Mouse (Mus musculus): ENCODE results near the gene Pld5. TPM values are rescaled to one million over a fixed set of nuclear protein-coding genes. Genes with fewer than 3 reads are reported as not detected.

Gene Pld5
- polyA plus RNA-seq, 1 experiment from 2014 or later = 7.0 TPM

DNA sequence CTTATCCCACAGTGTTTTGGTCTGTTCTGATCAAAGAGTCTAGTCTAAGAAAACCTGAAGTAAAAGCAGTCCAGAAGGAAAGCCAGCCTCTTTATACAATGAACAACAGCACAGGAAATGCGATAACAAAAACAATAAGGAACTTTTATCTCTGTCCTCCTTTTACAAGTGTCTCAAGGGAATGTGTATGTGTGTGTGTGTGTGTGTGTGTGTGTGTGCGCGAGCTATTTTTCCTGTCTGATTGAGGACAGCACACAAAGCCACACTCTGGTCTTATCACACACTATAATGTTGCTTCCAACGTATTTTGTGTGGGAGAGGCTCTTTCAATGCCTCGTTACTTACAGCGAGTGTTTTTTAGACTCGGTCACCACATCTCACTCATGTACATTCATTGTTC is 196.7 kb downstream of the Pld5 start:
- Histone ChIP-seq H3K4me2 (no peak overlapping the region), H3K27ac (replicated peaks) (no peak overlapping the region), H3K4me3 (replicated peaks) (no peak overlapping the region), H3K9me3 (replicated peaks) (no peaks in the 10 kb centered on the region), H3K36me3 (no peaks in the 10 kb centered on the region), H3K4me1 (peaks cover 25% of the 10 kb centered on the region), H3K9ac (replicated peaks) (no peak overlapping the region), H3K27me3 (replicated peaks) (no peaks in the 10 kb centered on the region)
- WGBS = 82% methylated on average over 7 of the region's 7 CpGs
- no peak for ATAC-seq (ENCODE audit: low FRiP score)

DNA sequence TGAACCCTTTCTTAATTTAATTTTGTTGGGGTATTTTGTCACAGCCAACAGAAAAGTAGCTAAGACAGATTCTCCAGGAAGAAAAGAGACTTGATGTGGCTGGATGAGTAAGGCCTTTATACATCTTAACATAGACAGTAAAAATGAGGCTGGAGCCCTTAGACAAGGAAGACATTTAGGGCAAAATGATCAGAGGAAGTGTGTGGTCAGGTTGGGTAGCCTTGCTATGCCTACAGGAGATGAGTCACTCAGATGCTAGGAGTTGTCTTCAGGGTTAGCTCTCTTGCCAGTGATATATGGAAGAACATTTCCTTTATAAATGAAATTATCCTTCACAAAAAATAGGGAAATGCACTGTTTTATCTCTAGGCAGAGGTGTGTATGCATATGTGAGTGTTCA is 198.3 kb downstream of the Pld5 start:
- no peaks in the 10 kb centered on the region for H3K36me3 ChIP-seq
- no peaks in the 10 kb centered on the region for H3K27me3 ChIP-seq (replicated peaks)
- no peak overlapping the region for H3K4me3 ChIP-seq (replicated peaks)
- ATAC-seq (ENCODE audit: low FRiP score) = no peak
- no peaks in the 10 kb centered on the region for H3K9me3 ChIP-seq (replicated peaks)
- H3K4me1 ChIP-seq = peaks cover 14% of the 10 kb centered on the region
- H3K4me2 ChIP-seq = no peak overlapping the region
- H3K27ac ChIP-seq (replicated peaks) = no peak overlapping the region
- no peak overlapping the region for H3K9ac ChIP-seq (replicated peaks)

DNA sequence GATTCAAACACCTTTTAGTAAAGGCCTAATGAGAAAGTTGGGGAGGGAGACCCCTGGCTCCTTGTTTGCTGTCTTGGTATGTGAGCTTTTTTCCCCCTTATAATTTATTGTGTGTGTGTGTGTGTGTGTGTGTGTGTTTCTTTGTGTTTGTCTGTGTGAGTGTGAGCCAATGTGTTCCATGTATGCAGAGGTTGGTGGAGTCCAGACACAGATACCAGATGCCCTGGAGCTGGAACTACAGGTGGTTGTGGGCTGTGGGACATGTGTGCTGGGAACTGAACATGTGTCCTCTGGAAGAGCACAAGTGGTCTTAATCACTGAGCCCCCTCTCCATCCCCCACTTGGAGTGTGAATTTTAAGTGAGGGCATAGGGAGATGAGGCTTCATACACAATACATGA is 199.3 kb downstream of the Pld5 start:
- H3K27ac ChIP-seq (replicated peaks) = no peak overlapping the region
- no peak overlapping the region for H3K4me2 ChIP-seq

DNA sequence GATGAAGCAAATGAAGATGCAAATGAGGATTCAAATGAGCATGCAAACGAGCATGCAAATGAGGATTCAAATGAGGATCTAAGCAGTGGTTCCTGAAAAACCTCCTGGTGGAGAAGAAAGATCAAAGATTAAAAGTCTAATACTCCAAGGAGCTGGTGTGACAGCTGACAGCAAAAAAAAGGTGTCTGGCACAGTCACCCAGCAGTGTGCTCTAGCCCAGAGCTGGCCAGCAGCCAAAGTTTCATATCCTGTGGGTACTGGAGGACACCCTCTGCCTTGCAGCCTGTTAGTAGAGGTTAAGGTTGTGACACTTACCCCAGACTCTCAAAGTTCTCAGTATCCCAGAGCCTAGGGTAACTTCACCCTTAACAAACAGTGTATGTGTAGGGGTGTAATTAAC is 199.7 kb downstream of the Pld5 start:
- peak; percentile 61; the same call in 1 of the 2 replicates for ATAC-seq (ENCODE audit: low FRiP score)
- H3K4me1 ChIP-seq = peaks cover 12% of the 10 kb centered on the region
- no peaks in the 10 kb centered on the region for H3K27me3 ChIP-seq (replicated peaks)
- no peaks in the 10 kb centered on the region for H3K36me3 ChIP-seq
- no peak overlapping the region for H3K9ac ChIP-seq (replicated peaks)
- WGBS = 22% methylated on average over 1 of the region's 1 CpGs
- no peak overlapping the region for H3K27ac ChIP-seq (replicated peaks)
- H3K9me3 ChIP-seq (replicated peaks) = no peaks in the 10 kb centered on the region
- H3K4me2 ChIP-seq = no peak overlapping the region
- no peak overlapping the region for H3K4me3 ChIP-seq (replicated peaks)

More for the DNA sequence above, 199.3 kb downstream of the Pld5 start:
- H3K36me3 ChIP-seq = no peaks in the 10 kb centered on the region
- no peaks in the 10 kb centered on the region for H3K27me3 ChIP-seq (replicated peaks)
- peak; percentile 6; the same call in 1 of the 2 replicates for ATAC-seq (ENCODE audit: low FRiP score)
- H3K9me3 ChIP-seq (replicated peaks) = no peaks in the 10 kb centered on the region
- H3K4me3 ChIP-seq (replicated peaks) = no peak overlapping the region
- H3K4me1 ChIP-seq = peaks cover 12% of the 10 kb centered on the region
- no peak overlapping the region for H3K9ac ChIP-seq (replicated peaks)

DNA sequence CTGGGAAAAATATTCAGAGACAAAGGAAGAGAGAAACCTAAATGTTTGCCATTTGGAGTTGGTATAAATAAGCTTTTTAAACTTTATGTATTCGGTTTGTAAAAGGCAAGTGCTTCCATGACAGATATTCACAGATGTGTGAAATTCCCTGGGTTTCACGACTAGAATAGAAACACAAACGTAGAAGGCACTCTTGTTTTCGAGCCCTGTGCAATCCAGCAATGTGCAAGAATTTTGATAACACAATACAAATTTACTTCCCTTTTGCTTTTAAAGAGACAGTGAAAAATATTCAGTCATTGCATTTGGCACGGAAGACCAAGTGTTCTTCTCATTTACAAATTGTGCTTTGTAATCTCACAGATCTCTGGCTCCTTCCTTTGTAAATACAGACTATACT is 200.6 kb downstream of the Pld5 start:
- H3K27ac ChIP-seq (replicated peaks) = no peak overlapping the region
- H3K9ac ChIP-seq (replicated peaks) = no peak overlapping the region
- WGBS = 59% methylated on average over 5 of the region's 5 CpGs
- no peaks in the 10 kb centered on the region for H3K27me3 ChIP-seq (replicated peaks)
- H3K4me1 ChIP-seq = peaks cover 12% of the 10 kb centered on the region
- no peak for ATAC-seq (ENCODE audit: low FRiP score)
- no peak overlapping the region for H3K4me2 ChIP-seq
- no peaks in the 10 kb centered on the region for H3K36me3 ChIP-seq
- no peaks in the 10 kb centered on the region for H3K9me3 ChIP-seq (replicated peaks)
- H3K4me3 ChIP-seq (replicated peaks) = no peak overlapping the region

DNA sequence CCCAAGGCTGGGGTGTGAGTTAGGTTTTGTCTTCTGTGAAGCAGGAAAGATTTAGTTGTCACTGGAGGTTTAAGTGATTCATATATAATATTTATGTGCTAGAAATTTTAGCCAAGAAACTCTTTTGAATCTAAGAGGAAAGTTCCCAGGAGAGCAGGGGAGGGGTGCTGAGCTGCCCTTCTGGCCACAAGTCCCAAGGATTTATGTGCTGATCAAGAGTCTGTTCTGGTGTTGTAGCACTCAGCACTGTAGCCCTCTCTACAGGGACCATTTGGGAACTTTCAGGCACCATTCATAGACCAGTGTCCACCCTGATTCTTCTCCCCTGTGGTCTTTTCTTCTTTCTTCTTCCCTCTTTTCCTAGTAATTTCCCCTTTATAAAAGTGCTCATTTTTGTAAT is 209.8 kb downstream of the Pld5 start:
- H3K27me3 ChIP-seq (replicated peaks) = no peaks in the 10 kb centered on the region
- H3K4me1 ChIP-seq = no peaks in the 10 kb centered on the region
- H3K4me3 ChIP-seq (replicated peaks) = no peak overlapping the region
- no peaks in the 10 kb centered on the region for H3K9me3 ChIP-seq (replicated peaks)
- H3K4me2 ChIP-seq = no peak overlapping the region
- ATAC-seq (ENCODE audit: low FRiP score) = no peak
- H3K27ac ChIP-seq (replicated peaks) = no peak overlapping the region
- H3K36me3 ChIP-seq = no peaks in the 10 kb centered on the region
- no peak overlapping the region for H3K9ac ChIP-seq (replicated peaks)

DNA sequence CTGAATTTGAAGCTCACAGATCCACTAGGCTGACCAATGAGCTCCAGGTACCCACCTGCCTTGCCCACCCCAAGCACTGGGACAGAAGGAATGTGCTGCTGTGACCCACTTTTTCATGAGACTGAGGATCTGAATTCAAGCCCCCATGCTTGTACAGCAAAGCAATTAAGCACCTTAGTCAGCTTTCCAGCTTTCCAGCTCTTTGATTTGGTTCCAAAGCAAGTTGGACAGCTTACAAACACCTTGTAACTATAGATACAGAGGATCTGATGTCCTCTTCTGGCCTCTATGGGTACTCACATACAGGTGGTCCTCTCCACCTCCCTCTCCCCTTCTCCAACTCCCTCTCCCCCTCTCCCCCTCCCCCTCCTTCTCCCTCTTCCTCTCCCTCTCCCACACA is 210.6 kb downstream of the Pld5 start:
- Histone ChIP-seq H3K9me3 (replicated peaks) (no peaks in the 10 kb centered on the region), H3K36me3 (no peaks in the 10 kb centered on the region), H3K4me3 (replicated peaks) (no peak overlapping the region), H3K9ac (replicated peaks) (no peak overlapping the region), H3K27ac (replicated peaks) (no peak overlapping the region), H3K4me2 (no peak overlapping the region), H3K27me3 (replicated peaks) (no peaks in the 10 kb centered on the region), H3K4me1 (no peaks in the 10 kb centered on the region)
- ATAC-seq (ENCODE audit: low FRiP score) = no peak

DNA sequence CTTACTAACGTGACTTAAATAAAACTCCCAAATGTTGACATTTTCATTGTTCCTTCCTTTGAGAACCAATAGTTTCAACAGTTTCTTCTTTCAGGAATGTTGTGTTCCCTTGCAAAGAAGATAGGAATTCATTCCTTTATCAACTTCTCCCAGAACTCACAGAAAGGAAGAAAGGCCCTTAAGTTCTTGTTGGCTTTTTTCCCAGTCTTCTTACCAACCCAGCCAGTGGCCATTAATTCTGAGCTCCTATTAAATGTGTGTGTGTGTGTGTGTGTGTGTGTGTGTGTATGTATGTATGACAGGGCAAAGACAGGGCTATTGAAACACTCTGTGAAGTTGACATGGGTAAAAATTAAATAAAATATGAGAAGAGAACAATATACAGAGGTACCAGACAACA is 221.5 kb downstream of the Pld5 start:
- no peak for ATAC-seq (ENCODE audit: low FRiP score)
- Histone ChIP-seq H3K27me3 (replicated peaks) (no peaks in the 10 kb centered on the region), H3K9me3 (replicated peaks) (no peaks in the 10 kb centered on the region), H3K36me3 (no peaks in the 10 kb centered on the region), H3K4me1 (no peaks in the 10 kb centered on the region), H3K4me2 (no peak overlapping the region), H3K4me3 (replicated peaks) (no peak overlapping the region), H3K9ac (replicated peaks) (no peak overlapping the region), H3K27ac (replicated peaks) (no peak overlapping the region)
- WGBS = 65% methylated on average over 1 of the region's 1 CpGs

DNA sequence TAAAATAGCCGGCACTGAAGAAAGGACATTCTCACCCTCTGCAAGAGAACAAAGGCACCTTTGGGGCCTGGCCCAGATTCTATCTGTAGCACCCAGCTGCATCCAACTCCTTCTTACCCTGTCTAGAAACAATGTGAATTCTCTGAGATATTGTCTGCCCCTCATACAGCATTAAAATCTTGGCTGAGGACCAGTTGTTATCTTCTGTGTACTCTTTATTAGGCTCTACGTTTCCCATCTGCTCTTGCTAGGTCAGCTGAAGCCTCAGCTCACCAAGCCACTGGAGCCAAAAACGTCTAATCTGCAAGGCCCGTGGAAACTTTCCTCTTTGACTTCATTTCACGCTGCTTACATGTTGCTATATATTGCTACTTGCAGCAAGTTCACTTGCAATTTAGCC is 228.1 kb downstream of the Pld5 start:
- Histone ChIP-seq H3K9me3 (replicated peaks) (no peaks in the 10 kb centered on the region), H3K27me3 (replicated peaks) (no peaks in the 10 kb centered on the region), H3K4me3 (replicated peaks) (no peak overlapping the region), H3K27ac (replicated peaks) (no peak overlapping the region), H3K4me1 (no peaks in the 10 kb centered on the region), H3K9ac (replicated peaks) (no peak overlapping the region), H3K4me2 (no peak overlapping the region), H3K36me3 (no peaks in the 10 kb centered on the region)
- 34% methylated on average over 5 of the region's 5 CpGs for WGBS
- ATAC-seq (ENCODE audit: low FRiP score) = no peak

DNA sequence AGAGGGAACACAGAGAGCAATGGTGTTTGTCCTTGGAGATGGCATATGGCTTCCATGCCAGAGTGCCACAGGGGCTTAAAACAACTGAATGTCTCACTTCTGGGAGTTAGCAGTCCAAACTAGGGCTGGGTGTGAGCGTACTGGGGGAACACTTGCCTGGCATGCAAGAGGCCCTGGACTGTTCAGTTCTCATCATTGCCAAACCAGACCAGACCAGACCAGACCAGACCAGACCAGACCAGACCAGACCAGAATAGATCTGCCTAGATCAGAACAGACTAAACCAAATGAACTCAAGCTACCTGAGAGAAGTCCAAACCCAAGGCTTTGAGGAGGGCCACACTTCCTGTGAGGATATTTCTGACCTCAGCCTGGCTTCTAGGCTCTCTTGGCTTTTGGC is 228.7 kb downstream of the Pld5 start:
- Histone ChIP-seq H3K9me3 (replicated peaks) (no peaks in the 10 kb centered on the region), H3K27ac (replicated peaks) (no peak overlapping the region), H3K4me3 (replicated peaks) (no peak overlapping the region), H3K4me1 (no peaks in the 10 kb centered on the region), H3K36me3 (no peaks in the 10 kb centered on the region), H3K4me2 (no peak overlapping the region), H3K27me3 (replicated peaks) (no peaks in the 10 kb centered on the region), H3K9ac (replicated peaks) (no peak overlapping the region)
- WGBS = 95% methylated on average over 1 of the region's 1 CpGs
- no peak; the same call in 1 of the 2 replicates for ATAC-seq (ENCODE audit: low FRiP score)

DNA sequence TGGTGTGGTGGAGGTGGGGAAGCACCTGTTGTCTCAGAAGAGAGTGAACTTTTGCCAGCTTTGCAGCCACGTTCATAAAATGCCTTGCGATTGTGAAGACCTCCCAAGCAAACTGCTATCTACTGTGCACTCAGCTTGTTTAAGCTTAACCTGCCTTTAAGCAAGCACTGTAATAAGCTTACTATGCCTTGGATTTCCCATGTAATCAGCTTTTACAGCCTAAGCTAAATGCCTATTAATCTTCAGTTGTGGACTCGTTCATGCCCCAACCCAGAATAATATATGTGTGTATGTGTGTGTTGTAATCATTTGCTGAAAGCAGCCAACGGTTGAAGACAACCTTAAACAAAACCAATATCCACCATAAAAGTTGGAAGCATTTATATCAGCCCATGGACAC is 232.1 kb downstream of the Pld5 start:
- no peak overlapping the region for H3K27ac ChIP-seq (replicated peaks)
- no peak overlapping the region for H3K9ac ChIP-seq (replicated peaks)
- no peaks in the 10 kb centered on the region for H3K9me3 ChIP-seq (replicated peaks)
- WGBS = 69% methylated on average over 4 of the region's 4 CpGs
- no peak for ATAC-seq (ENCODE audit: low FRiP score)
- H3K36me3 ChIP-seq = no peaks in the 10 kb centered on the region
- no peak overlapping the region for H3K4me2 ChIP-seq
- no peaks in the 10 kb centered on the region for H3K27me3 ChIP-seq (replicated peaks)
- no peaks in the 10 kb centered on the region for H3K4me1 ChIP-seq
- H3K4me3 ChIP-seq (replicated peaks) = no peak overlapping the region

DNA sequence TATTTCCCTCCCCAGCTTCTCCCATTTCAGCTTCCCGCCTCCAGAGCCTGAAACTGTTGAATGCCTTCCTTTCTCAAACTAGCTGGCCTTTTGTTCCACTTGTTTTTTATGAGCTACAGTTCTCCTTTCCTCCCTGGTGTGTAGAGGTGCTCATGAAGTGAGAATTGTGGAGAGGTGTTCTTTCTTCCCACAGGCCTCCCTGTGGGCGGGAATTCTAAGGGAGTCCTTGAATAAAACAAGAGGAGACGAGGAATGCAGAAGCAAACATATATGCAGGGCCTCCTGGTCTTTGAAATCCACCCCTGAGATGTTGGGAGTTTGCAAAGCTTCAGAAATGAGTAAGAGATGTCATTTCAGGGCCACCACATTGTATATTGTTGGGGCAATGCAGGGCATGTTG is 235.2 kb downstream of the Pld5 start:
- H3K9me3 ChIP-seq (replicated peaks) = no peaks in the 10 kb centered on the region
- 45% methylated on average over 3 of the region's 3 CpGs for WGBS
- H3K4me3 ChIP-seq (replicated peaks) = no peak overlapping the region
- H3K9ac ChIP-seq (replicated peaks) = no peak overlapping the region
- no peak overlapping the region for H3K4me2 ChIP-seq
- no peaks in the 10 kb centered on the region for H3K36me3 ChIP-seq
- H3K27ac ChIP-seq (replicated peaks) = no peak overlapping the region
- H3K27me3 ChIP-seq (replicated peaks) = no peaks in the 10 kb centered on the region
- peaks cover 6% of the 10 kb centered on the region; the same call in 1 of the 2 replicates for H3K4me1 ChIP-seq
- ATAC-seq (ENCODE audit: low FRiP score) = no peak

DNA sequence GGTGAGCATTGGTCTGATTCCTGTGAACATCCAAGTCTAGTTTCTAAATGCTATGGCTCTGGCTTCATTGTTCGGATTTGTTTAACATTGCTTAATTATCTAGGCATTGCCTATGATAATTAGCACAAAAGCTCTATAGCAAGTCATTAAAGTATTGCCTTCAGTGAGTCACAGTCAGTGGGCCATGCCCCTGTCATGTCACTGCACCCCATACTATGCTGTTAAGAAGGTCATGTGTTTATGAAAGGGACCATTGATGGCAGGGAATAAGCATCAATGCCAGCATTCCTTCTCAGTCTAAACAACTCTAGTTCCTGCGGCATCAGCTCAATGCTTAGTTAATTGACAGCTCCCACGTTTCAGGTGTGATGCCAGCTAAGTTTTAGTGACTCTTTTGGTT is 239.1 kb downstream of the Pld5 start:
- Histone ChIP-seq H3K36me3 (no peaks in the 10 kb centered on the region), H3K9ac (replicated peaks) (no peak overlapping the region), H3K4me1 (peaks cover 6% of the 10 kb centered on the region; the same call in 1 of the 2 replicates), H3K9me3 (replicated peaks) (no peaks in the 10 kb centered on the region), H3K4me2 (no peak overlapping the region), H3K4me3 (replicated peaks) (no peak overlapping the region), H3K27ac (replicated peaks) (no peak overlapping the region), H3K27me3 (replicated peaks) (no peaks in the 10 kb centered on the region)
- 62% methylated on average over 3 of the region's 3 CpGs for WGBS
- ATAC-seq (ENCODE audit: low FRiP score) = no peak
